Mouse (Mus musculus): ENCODE measurements around the gene Srf. TPM values are rescaled to one million over a fixed set of nuclear protein-coding genes. Genes with fewer than 3 reads are reported as not detected.

The Srf gene
- polyA plus RNA-seq (2016; fragmentation: Nextera tagmentation; extraction: Ambion mirVana): 6.6 and 6.8 TPM in 2 replicates

GRCm38 (mm10) chr17:46555673-46556583 is at the start of gene Srf:
Srf (minus strand) TSS chr17:46556175.
- ATAC-seq: peak; percentile 95
- under 1% methylated on average over 79 of the region's 87 CpGs for WGBS (ENCODE audit: insufficient replicate concordance)

GRCm38 (mm10) chr17:46605126-46605525 is 49.2 kb upstream of the Srf start:
- no peak for ATAC-seq
- Histone ChIP-seq H3K27ac (no peak overlapping the region), H3K27me3 (replicated peaks) (no peaks in the 10 kb centered on the region)

More at GRCm38 (mm10) chr17:46555673-46556583, at the start of gene Srf:
- no peaks in the 10 kb centered on the region for H3K27me3 ChIP-seq (replicated peaks)
- no peaks in the 10 kb centered on the region for H3K9me3 ChIP-seq (replicated peaks)
- peak within 1 kb of the TSS; percentile 95 for H3K4me2 ChIP-seq
- H3K9ac ChIP-seq: peak within 1 kb of the TSS; percentile 98
- peak within 1 kb of the TSS; percentile 95 for H3K4me3 ChIP-seq
- H3K4me1 ChIP-seq: peaks cover 47% of the 10 kb centered on the region
- H3K36me3 ChIP-seq: peaks cover 17% of the 10 kb centered on the region
- peak within 1 kb of the TSS; percentile 87 for H3K27ac ChIP-seq

GRCm38 (mm10) chr17:46603229-46603628 is 47.3 kb upstream of the Srf start:
- 82% methylated on average over 4 of the region's 4 CpGs for WGBS (ENCODE audit: insufficient replicate concordance)

More at GRCm38 (mm10) chr17:46605126-46605525, 49.2 kb upstream of the Srf start:
- no peak overlapping the region for H3K4me2 ChIP-seq
- 69% methylated on average over 5 of the region's 5 CpGs for WGBS (ENCODE audit: insufficient replicate concordance)
- no peak overlapping the region for H3K4me3 ChIP-seq
- peaks cover 27% of the 10 kb centered on the region for H3K4me1 ChIP-seq
- H3K9ac ChIP-seq: no peak overlapping the region
- H3K36me3 ChIP-seq: no peaks in the 10 kb centered on the region
- H3K9me3 ChIP-seq (replicated peaks): no peaks in the 10 kb centered on the region

DNA sequence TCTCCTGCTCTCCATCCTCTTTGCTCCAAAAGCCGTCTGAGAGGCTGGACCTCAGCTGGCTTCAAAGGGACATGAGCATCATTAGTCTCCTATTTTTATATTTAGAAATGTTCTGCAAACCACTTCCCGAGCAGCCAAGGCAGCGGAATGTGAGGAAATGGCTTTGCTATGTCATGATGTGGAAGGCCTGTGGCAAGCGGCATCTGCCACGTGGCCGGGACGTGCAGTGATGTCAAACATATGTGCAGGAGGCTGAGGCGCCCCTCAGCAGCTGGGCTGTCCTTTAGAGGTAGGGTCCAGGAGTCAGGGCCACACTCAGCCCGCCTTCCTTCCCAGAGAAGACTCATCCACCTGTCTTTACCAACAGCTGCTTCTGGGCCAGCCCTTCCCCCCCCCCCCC is 46.2 kb upstream of the Srf start:
- Histone ChIP-seq H3K9me3 (replicated peaks) (no peaks in the 10 kb centered on the region), H3K9ac (no peak overlapping the region), H3K27me3 (replicated peaks) (no peaks in the 10 kb centered on the region), H3K4me2 (no peak overlapping the region), H3K36me3 (no peaks in the 10 kb centered on the region), H3K27ac (no peak overlapping the region), H3K4me3 (no peak overlapping the region), H3K4me1 (peaks cover 33% of the 10 kb centered on the region)
- no peak for ATAC-seq
- WGBS (ENCODE audit: insufficient replicate concordance): 58% methylated on average over 9 of the region's 9 CpGs

More at GRCm38 (mm10) chr17:46603229-46603628, 47.3 kb upstream of the Srf start:
- peaks cover 23% of the 10 kb centered on the region for H3K4me1 ChIP-seq
- H3K27me3 ChIP-seq (replicated peaks): no peaks in the 10 kb centered on the region
- no peak overlapping the region for H3K4me3 ChIP-seq
- H3K27ac ChIP-seq: no peak overlapping the region
- no peak overlapping the region for H3K9ac ChIP-seq
- no peak overlapping the region for H3K4me2 ChIP-seq
- H3K36me3 ChIP-seq: no peaks in the 10 kb centered on the region
- ATAC-seq: no peak
- no peaks in the 10 kb centered on the region for H3K9me3 ChIP-seq (replicated peaks)

- peaks cover 33% of the 10 kb centered on the region for H3K4me1 ChIP-seq
- 67% methylated on average over 2 of the region's 2 CpGs for WGBS (ENCODE audit: insufficient replicate concordance)
- no peak overlapping the region for H3K27ac ChIP-seq
- no peak overlapping the region for H3K9ac ChIP-seq
- H3K9me3 ChIP-seq (replicated peaks): no peaks in the 10 kb centered on the region
- ATAC-seq: no peak
- H3K4me3 ChIP-seq: no peak overlapping the region
- H3K27me3 ChIP-seq (replicated peaks): no peaks in the 10 kb centered on the region
- H3K4me2 ChIP-seq: no peak overlapping the region
- H3K36me3 ChIP-seq: no peaks in the 10 kb centered on the region; the same call in 1 of the 2 replicates
These were observed 44.6 kb upstream of the Srf start for GRCm38 (mm10) chr17:46600569-46600968.

- 71% methylated on average over 4 of the region's 4 CpGs for WGBS (ENCODE audit: insufficient replicate concordance)
- Histone ChIP-seq H3K27ac (no peak overlapping the region), H3K36me3 (no peaks in the 10 kb centered on the region; the same call in 1 of the 2 replicates), H3K4me3 (no peak overlapping the region), H3K4me2 (no peak overlapping the region), H3K4me1 (peaks cover 36% of the 10 kb centered on the region), H3K9me3 (replicated peaks) (no peaks in the 10 kb centered on the region), H3K9ac (no peak overlapping the region), H3K27me3 (replicated peaks) (no peaks in the 10 kb centered on the region)
- no peak for ATAC-seq
These were observed 43.0 kb upstream of the Srf start for GRCm38 (mm10) chr17:46598963-46599362.

- 50% methylated on average over 11 of the region's 11 CpGs for WGBS (ENCODE audit: insufficient replicate concordance)
- Histone ChIP-seq H3K4me3 (no peak overlapping the region), H3K4me2 (no peak overlapping the region), H3K27ac (no peak overlapping the region), H3K27me3 (replicated peaks) (no peaks in the 10 kb centered on the region), H3K36me3 (no peaks in the 10 kb centered on the region; the same call in 1 of the 2 replicates), H3K9ac (no peak overlapping the region), H3K9me3 (replicated peaks) (no peaks in the 10 kb centered on the region), H3K4me1 (peaks cover 36% of the 10 kb centered on the region)
- ATAC-seq: no peak
These were observed 42.0 kb upstream of the Srf start for GRCm38 (mm10) chr17:46597956-46598355.

DNA sequence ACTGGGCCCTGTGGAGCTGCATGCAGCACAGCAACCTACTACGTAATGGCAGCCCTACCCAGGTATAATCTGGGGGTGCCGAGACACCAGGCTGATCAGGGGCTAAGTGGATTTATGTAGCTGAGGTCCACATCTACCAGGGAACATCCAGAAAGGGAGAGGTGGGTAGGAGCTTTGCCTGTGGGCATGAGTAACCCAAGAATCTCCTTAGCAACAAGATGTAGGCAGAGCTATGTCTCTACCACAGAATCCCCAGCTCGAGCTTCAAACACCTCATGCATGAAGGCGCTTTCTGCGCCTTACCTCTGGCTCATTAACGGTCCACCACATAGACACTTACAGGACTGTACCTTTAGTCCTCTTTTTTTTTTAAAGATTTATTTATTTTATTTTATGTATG is 39.4 kb upstream of the Srf start:
- no peak overlapping the region for H3K27ac ChIP-seq
- H3K36me3 ChIP-seq: no peaks in the 10 kb centered on the region; the same call in 1 of the 2 replicates
- WGBS (ENCODE audit: insufficient replicate concordance): 80% methylated on average over 6 of the region's 6 CpGs
- peaks cover 23% of the 10 kb centered on the region for H3K4me1 ChIP-seq
- H3K4me2 ChIP-seq: no peak overlapping the region
- no peak overlapping the region for H3K4me3 ChIP-seq
- no peak for ATAC-seq
- no peaks in the 10 kb centered on the region for H3K27me3 ChIP-seq (replicated peaks)
- H3K9ac ChIP-seq: no peak overlapping the region
- H3K9me3 ChIP-seq (replicated peaks): no peaks in the 10 kb centered on the region

DNA sequence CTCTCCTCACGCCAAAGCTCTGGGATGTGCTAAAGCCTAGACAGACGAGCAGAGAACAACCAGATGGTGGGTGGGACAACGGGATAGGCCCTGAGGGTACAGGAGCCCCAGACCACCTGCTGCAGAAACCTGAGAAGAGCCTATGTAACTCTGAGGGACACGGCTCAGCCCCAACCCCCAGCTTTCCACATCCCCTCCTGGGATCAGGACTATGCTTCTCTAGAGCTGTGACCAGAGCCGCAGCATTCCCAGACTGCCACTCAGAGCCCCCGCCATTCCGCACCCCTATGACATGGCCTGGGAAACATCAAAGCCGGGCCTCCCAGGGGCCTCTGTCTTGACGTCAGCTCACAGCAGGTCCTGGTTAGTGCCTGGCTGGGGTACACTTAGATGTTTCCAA is 38.6 kb upstream of the Srf start:
- peaks cover 4% of the 10 kb centered on the region for H3K36me3 ChIP-seq
- H3K27ac ChIP-seq: no peak overlapping the region
- no peak overlapping the region for H3K9ac ChIP-seq

DNA sequence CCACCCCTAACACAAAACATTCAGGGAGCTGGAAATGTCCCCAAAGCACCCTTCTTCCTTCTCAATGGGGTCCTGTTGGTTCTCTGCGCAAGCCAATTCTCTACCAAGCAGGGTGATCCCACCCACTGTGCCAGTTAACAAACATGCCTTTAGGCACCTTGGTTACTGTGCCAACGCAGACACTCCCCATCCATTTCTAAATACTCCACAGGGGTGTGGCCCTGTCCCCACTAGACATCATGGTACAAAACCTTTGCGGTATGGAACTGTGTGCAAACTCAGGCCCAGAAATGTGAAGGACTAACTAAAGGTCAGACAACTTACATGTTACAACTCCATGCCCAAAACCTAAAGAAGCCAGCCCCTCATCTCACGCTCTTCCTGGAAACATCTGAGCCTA is 37.1 kb upstream of the Srf start:
- H3K4me3 ChIP-seq: no peak overlapping the region
- no peaks in the 10 kb centered on the region for H3K9me3 ChIP-seq (replicated peaks)
- peaks cover 39% of the 10 kb centered on the region for H3K4me1 ChIP-seq
- ATAC-seq: no peak
- H3K9ac ChIP-seq: no peak overlapping the region
- no peak overlapping the region for H3K4me2 ChIP-seq
- no peaks in the 10 kb centered on the region for H3K27me3 ChIP-seq (replicated peaks)
- peaks cover 4% of the 10 kb centered on the region for H3K36me3 ChIP-seq
- no peak overlapping the region for H3K27ac ChIP-seq
- WGBS (ENCODE audit: insufficient replicate concordance): 86% methylated on average over 4 of the region's 4 CpGs

More for the DNA sequence above, 38.6 kb upstream of the Srf start:
- WGBS (ENCODE audit: insufficient replicate concordance): 59% methylated on average over 9 of the region's 9 CpGs
- Histone ChIP-seq H3K4me1 (peaks cover 30% of the 10 kb centered on the region), H3K27me3 (replicated peaks) (no peaks in the 10 kb centered on the region), H3K4me2 (no peak overlapping the region), H3K4me3 (no peak overlapping the region), H3K9me3 (replicated peaks) (no peaks in the 10 kb centered on the region)
- ATAC-seq: peak; percentile 3; the same call in 1 of the 2 replicates

GRCm38 (mm10) chr17:46591406-46591805 is 35.4 kb upstream of the Srf start:
- H3K4me3 ChIP-seq: no peak overlapping the region
- no peak overlapping the region for H3K27ac ChIP-seq
- no peaks in the 10 kb centered on the region for H3K9me3 ChIP-seq (replicated peaks)
- 81% methylated on average over 19 of the region's 19 CpGs for WGBS (ENCODE audit: insufficient replicate concordance)
- peaks cover 4% of the 10 kb centered on the region; the same call in 1 of the 2 replicates for H3K36me3 ChIP-seq
- no peak overlapping the region for H3K9ac ChIP-seq
- H3K4me2 ChIP-seq: no peak overlapping the region
- peaks cover 34% of the 10 kb centered on the region; the same call in 1 of the 2 replicates for H3K4me1 ChIP-seq
- H3K27me3 ChIP-seq (replicated peaks): no peaks in the 10 kb centered on the region
- ATAC-seq: no peak

DNA sequence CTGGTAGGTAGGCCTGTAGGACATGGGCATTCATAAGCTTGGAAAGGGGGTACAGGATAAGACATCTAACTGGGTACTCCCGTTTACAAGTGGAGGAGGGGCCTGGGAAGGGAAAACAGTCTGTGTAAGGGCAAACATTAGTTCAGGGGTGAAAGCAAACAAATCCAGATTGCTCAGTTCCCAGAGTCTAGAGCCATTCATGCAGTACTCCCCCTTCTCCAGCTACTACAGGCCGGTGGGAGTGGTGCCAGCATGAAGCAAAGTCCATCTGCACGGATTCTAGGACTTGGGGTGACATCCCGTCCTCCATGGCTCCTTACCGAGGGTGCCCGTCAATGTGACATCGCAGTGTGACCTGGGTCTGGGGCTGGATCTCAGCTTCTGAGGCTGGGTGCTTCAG is 34.5 kb upstream of the Srf start:
- no peak overlapping the region for H3K9ac ChIP-seq
- H3K4me2 ChIP-seq: no peak overlapping the region
- H3K9me3 ChIP-seq (replicated peaks): no peaks in the 10 kb centered on the region
- 68% methylated on average over 7 of the region's 7 CpGs for WGBS (ENCODE audit: insufficient replicate concordance)
- H3K4me1 ChIP-seq: peaks cover 34% of the 10 kb centered on the region; the same call in 1 of the 2 replicates
- H3K27ac ChIP-seq: peak overlapping the region; percentile 67
- no peaks in the 10 kb centered on the region for H3K27me3 ChIP-seq (replicated peaks)
- ATAC-seq: peak; percentile 52
- H3K4me3 ChIP-seq: no peak overlapping the region
- H3K36me3 ChIP-seq: peaks cover 11% of the 10 kb centered on the region

Data from liver, embryonic 12.5 days (tissue).